Mouse (Mus musculus) G1E (cell line): ENCODE measurements around the gene Maml3.

Source experiments
- CTCF ChIP-seq: IDR thresholded peaks from 2 replicates; pipeline ENCODE4 v1.5.1; 2012; ENCODE audit warnings: low read depth, low read length, inconsistent platforms, mixed read lengths
- GATA1 ChIP-seq: IDR thresholded peaks from 2 replicates; pipeline ENCODE4 v1.6.1; 2012; ENCODE audit warnings: borderline replicate concordance, low read length, inconsistent platforms, mixed read lengths
- POLR2AphosphoS5 ChIP-seq: IDR thresholded peaks from 2 replicates; pipeline ENCODE4 v1.6.1; 2012; ENCODE audit warnings: low read depth, low read length, inconsistent platforms; ENCODE audit not compliant: insufficient replicate concordance
- TAL1 ChIP-seq: conservative IDR thresholded peaks from 2 replicates; pipeline ENCODE4 v1.6.1; 2012; ENCODE audit warnings: low read depth, low read length, inconsistent platforms, mixed read lengths

DNA sequence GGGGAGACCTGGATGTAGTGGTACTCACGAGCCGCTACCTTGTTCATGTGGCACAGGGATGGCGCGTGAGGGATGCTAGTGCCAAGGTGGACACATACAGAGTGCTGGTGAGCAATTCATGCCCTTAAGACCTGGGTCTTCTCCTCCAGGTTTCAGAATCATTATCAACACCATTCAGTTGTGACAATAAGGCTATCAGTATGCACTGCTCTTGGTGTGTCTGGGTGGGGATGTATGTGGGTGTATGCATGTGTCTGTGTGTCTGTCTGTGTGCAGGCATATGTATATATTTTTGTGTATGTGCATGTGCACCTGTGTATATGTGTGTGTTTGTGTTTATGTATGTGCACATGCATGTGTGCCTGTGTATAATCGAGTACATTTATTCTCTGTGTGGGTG lies 291.7 kb downstream of the Maml3 start:
- TF ChIP-seq GATA1 (no peak), CTCF (no peak), TAL1 (no peak), POLR2AphosphoS5 (no peak)
